Mouse (Mus musculus): Measurements from ENCODE around the gene Pgk1.

Pgk1 gene

GRCm38 (mm10) chrX:106219171-106220032, 32.5 kb downstream of the Pgk1 start:
- in situ Hi-C loops (cut with MboI, MseI): no loop called here

GRCm38 (mm10) chrX:106221058-106221457, 34.2 kb downstream of the Pgk1 start, which contains the start of gene Taf9b:
TSS of gene Taf9b (minus strand) at chrX:106221158.
- in situ Hi-C loops (cut with MboI, MseI): no loop called here

All from regulatory T cell (primary cell).